Mouse (Mus musculus) liver, embryonic 14.5 days (tissue): Measurements from ENCODE around the gene Thbd.

ENCODE experiments used
- CTCF ChIP-seq: IDR thresholded peaks from 2 replicates; pipeline ENCODE4 v1.5.1; 2016; ENCODE audit warnings: antibody characterized with exemption, low read depth, control low read depth
- EP300 ChIP-seq: IDR thresholded peaks from 2 replicates; pipeline ENCODE4 v1.6.1; 2016; ENCODE audit warnings: antibody characterized with exemption, low read depth

GRCm38 (mm10) chr2:148427553-148427952, 19.6 kb upstream of the Thbd start:
- TF ChIP-seq CTCF, result no peak
- no peak for TF ChIP-seq EP300
